8 mouse cellular contexts compared by ENCODE assay signal in the genomic region with DNA sequence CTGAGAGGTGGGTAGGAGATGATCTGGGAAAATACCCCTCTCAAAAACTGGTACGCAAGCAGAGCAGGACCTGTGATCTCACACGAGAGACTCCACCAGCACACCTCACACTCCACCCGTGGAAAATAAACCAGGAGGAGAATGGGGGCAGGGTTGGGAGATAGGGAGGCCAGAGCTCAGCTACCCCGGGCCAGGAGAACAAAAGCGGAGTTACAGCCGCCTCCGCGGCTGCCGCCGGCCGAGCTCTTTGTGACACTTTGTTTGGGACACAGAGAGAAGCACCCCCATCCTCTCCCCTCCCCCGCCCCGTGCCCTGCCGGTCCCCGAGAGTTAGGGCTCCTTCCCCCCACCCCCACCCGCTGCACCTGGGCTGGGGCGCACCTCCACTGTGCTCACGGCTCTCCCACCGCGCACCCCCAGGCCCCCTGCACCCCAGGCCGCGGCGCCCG. TPM values are rescaled to one million over a fixed set of nuclear protein-coding genes. Genes with fewer than 3 reads are reported as not detected.
DNase-seq lines count a peak whose midpoint lies in the region; ATAC-seq and TF ChIP-seq lines count a peak whose summit lies in the region.

No protein-coding gene starts in this region.

- ATAC-seq in kidney, embryonic 14.5 days (ENCODE audit: low FRiP score, low TSS enrichment): peak; percentile 24
- ATAC-seq in forebrain, embryonic 12.5 days (ENCODE audit: low FRiP score): peak; percentile 20; the same call in 1 of the 2 replicates
- ATAC-seq in intestine, embryonic 15.5 days: peak; percentile 5; the same call in 1 of the 2 replicates
- ATAC-seq in midbrain, embryonic 11.5 days (ENCODE audit: low FRiP score): peak; percentile 9

- H3K4me3 ChIP-seq in kidney, embryonic 14.5 days (ENCODE audit: low read length): peak overlapping the region; percentile 71
- peak overlapping the region; percentile 26 for H3K4me3 ChIP-seq in bone marrow, adult 2 months (replicated peaks; ENCODE audit: control insufficient read depth, low read depth, low read length)
- H3K4me3 ChIP-seq in forebrain, embryonic 12.5 days (replicated peaks): peak overlapping the region; percentile 76
- H3K4me3 ChIP-seq in intestine, embryonic 15.5 days (replicated peaks): peak overlapping the region; percentile 69
- H3K4me3 ChIP-seq in midbrain, embryonic 11.5 days (ENCODE audit: low read depth, low read length): peak overlapping the region; percentile 80

- peak overlapping the region; percentile 52 for H3K4me2 ChIP-seq in kidney, embryonic 14.5 days (replicated peaks; ENCODE audit: low read depth, low read length)
- H3K4me2 ChIP-seq in forebrain, embryonic 12.5 days: peak overlapping the region; percentile 83
- peak overlapping the region; percentile 74 for H3K4me2 ChIP-seq in intestine, embryonic 15.5 days (replicated peaks)
- peak overlapping the region; percentile 85 for H3K4me2 ChIP-seq in midbrain, embryonic 11.5 days

- WGBS in kidney, embryonic 14.5 days: 2% methylated on average over 14 of the region's 24 CpGs
- 9% methylated on average over 21 of the region's 24 CpGs for WGBS in bone marrow, adult 2 months
- WGBS in forebrain, embryonic 12.5 days: 2% methylated on average over 22 of the region's 24 CpGs
- WGBS in intestine, embryonic 15.5 days: 2% methylated on average over 21 of the region's 24 CpGs
- WGBS in midbrain, embryonic 11.5 days: 2% methylated on average over 15 of the region's 24 CpGs

- no peaks in the 10 kb centered on the region for H3K27me3 ChIP-seq in kidney, embryonic 14.5 days (ENCODE audit: control insufficient read depth, insufficient read depth, low read length)
- H3K27me3 ChIP-seq in forebrain, embryonic 12.5 days: no peaks in the 10 kb centered on the region
- H3K27me3 ChIP-seq in intestine, embryonic 15.5 days (replicated peaks): no peaks in the 10 kb centered on the region
- H3K27me3 ChIP-seq in midbrain, embryonic 11.5 days (ENCODE audit: control insufficient read depth, insufficient read depth, low read length): no peaks in the 10 kb centered on the region

- H3K9me3 ChIP-seq in kidney, embryonic 14.5 days (ENCODE audit: control insufficient read depth, low read length): no peaks in the 10 kb centered on the region
- H3K9me3 ChIP-seq in forebrain, embryonic 12.5 days: no peaks in the 10 kb centered on the region
- H3K9me3 ChIP-seq in intestine, embryonic 15.5 days: no peaks in the 10 kb centered on the region
- H3K9me3 ChIP-seq in midbrain, embryonic 11.5 days (ENCODE audit: control insufficient read depth, low read length): no peaks in the 10 kb centered on the region

- H3K9ac ChIP-seq in kidney, embryonic 14.5 days (ENCODE audit: low read depth, low read length): peak overlapping the region; percentile 93
- H3K9ac ChIP-seq in forebrain, embryonic 12.5 days: peak overlapping the region; percentile 98
- H3K9ac ChIP-seq in intestine, embryonic 15.5 days: peak overlapping the region; percentile 75
- peak overlapping the region; percentile 98 for H3K9ac ChIP-seq in midbrain, embryonic 11.5 days (ENCODE audit: low read length)

- H3K36me3 ChIP-seq in kidney, embryonic 14.5 days (ENCODE audit: control insufficient read depth, insufficient read depth, low read length): peaks cover 7% of the 10 kb centered on the region; the same call in 1 of the 2 replicates
- peaks cover 6% of the 10 kb centered on the region for H3K36me3 ChIP-seq in forebrain, embryonic 12.5 days (replicated peaks)
- peaks cover 6% of the 10 kb centered on the region; the same call in 1 of the 2 replicates for H3K36me3 ChIP-seq in intestine, embryonic 15.5 days
- H3K36me3 ChIP-seq in midbrain, embryonic 11.5 days (ENCODE audit: control insufficient read depth, insufficient read depth, low read length): peaks cover 4% of the 10 kb centered on the region

- H3K4me1 ChIP-seq in kidney, embryonic 14.5 days (ENCODE audit: control insufficient read depth, insufficient read depth, low read length): peaks cover 67% of the 10 kb centered on the region
- H3K4me1 ChIP-seq in bone marrow, adult 2 months (ENCODE audit: control insufficient read depth, insufficient read depth, low read length): no peaks in the 10 kb centered on the region; the same call in 1 of the 2 replicates
- H3K4me1 ChIP-seq in forebrain, embryonic 12.5 days: peaks cover 79% of the 10 kb centered on the region
- H3K4me1 ChIP-seq in intestine, embryonic 15.5 days (replicated peaks): peaks cover 40% of the 10 kb centered on the region
- H3K4me1 ChIP-seq in midbrain, embryonic 11.5 days (ENCODE audit: control insufficient read depth, insufficient read depth, low read length): peaks cover 55% of the 10 kb centered on the region

- peak overlapping the region; percentile 94 for H3K27ac ChIP-seq in kidney, embryonic 14.5 days (ENCODE audit: low read depth, low read length)
- H3K27ac ChIP-seq in bone marrow, adult 2 months (ENCODE audit: control insufficient read depth, insufficient read depth, low read depth, low read length, poor library complexity): no peak overlapping the region
- peak overlapping the region; percentile 99 for H3K27ac ChIP-seq in forebrain, embryonic 12.5 days
- peak overlapping the region; percentile 93 for H3K27ac ChIP-seq in intestine, embryonic 15.5 days
- H3K27ac ChIP-seq in midbrain, embryonic 11.5 days (ENCODE audit: low read depth, low read length): peak overlapping the region; percentile 100

- DNase-seq in kidney, adult 8-10 months: no peak
- peak; percentile 96 for DNase-seq in midbrain, embryonic 11.5 days (ENCODE audit: low spot score, missing footprints)
- peak; percentile 86 to 90 for DNase-seq in thymus, postnatal 10 days (ENCODE audit: low spot score in 2 of 2)
- DNase-seq in frontal cortex, adult 2 months (ENCODE audit: extremely low spot score in 1 of 2, low spot score in 1 of 2): no peak

- no peak for TF ChIP-seq CTCF in bone marrow, adult 2 months (IDR thresholded peaks at IDR 0.05; ENCODE audit: control insufficient read depth, insufficient read depth, low read length)

- TF ChIP-seq POLR2A in bone marrow, adult 2 months (IDR thresholded peaks at IDR 0.05; ENCODE audit: borderline replicate concordance, control insufficient read depth, low read depth, low read length): no peak

RNA-seq across cellular contexts. Expression of gene Tmem253, which starts 1.7 kb away (rescaled TPM):
- polyA plus RNA-seq in kidney, embryonic 14.5 days (2014; fragmentation: Nextera tagmentation; extraction: Ambion mirVana): 0.57 and 1.1 TPM in 2 replicates
- polyA plus RNA-seq in bone marrow, adult 2 months (2011; ENCODE audit: insufficient read depth, insufficient read length, low replicate concordance, missing spikeins): not detected in 2 replicates
- 1.1 TPM in 2 replicates for polyA plus RNA-seq in forebrain, embryonic 12.5 days (2016; fragmentation: Nextera tagmentation; extraction: Ambion mirVana)
- polyA plus RNA-seq in intestine, embryonic 15.5 days (2015; fragmentation: Nextera tagmentation; extraction: Ambion mirVana): 50.1 and 60.0 TPM in 2 replicates
- 1.0 and 1.5 TPM in 2 replicates for polyA plus RNA-seq in midbrain, embryonic 11.5 days (2014; fragmentation: Nextera tagmentation; extraction: Ambion mirVana)
- polyA plus RNA-seq in frontal cortex, adult 2 months (2012; rRNA removed): 0.60 and 0.90 TPM in 2 replicates

RNA-seq across cellular contexts. Expression of gene Zfp219, which starts 6.7 kb away (rescaled TPM):
- polyA plus RNA-seq in kidney, embryonic 14.5 days (2014; fragmentation: Nextera tagmentation; extraction: Ambion mirVana): 44.5 and 45.5 TPM in 2 replicates
- polyA plus RNA-seq in bone marrow, adult 2 months (2011; ENCODE audit: insufficient read depth, insufficient read length, low replicate concordance, missing spikeins): 16.1 and 25.9 TPM in 2 replicates
- 97.1 and 101 TPM in 2 replicates for polyA plus RNA-seq in forebrain, embryonic 12.5 days (2016; fragmentation: Nextera tagmentation; extraction: Ambion mirVana)
- 29.7 and 29.8 TPM in 2 replicates for polyA plus RNA-seq in intestine, embryonic 15.5 days (2015; fragmentation: Nextera tagmentation; extraction: Ambion mirVana)
- polyA plus RNA-seq in midbrain, embryonic 11.5 days (2014; fragmentation: Nextera tagmentation; extraction: Ambion mirVana): 91.9 and 110 TPM in 2 replicates
- polyA plus RNA-seq in frontal cortex, adult 2 months (2012; rRNA removed): 73.4 and 77.7 TPM in 2 replicates

RNA-seq across cellular contexts. Expression of gene Olfr221, which starts 28.5 kb away (rescaled TPM):
- not detected in 2 replicates for polyA plus RNA-seq in kidney, embryonic 14.5 days (2014; fragmentation: Nextera tagmentation; extraction: Ambion mirVana)
- polyA plus RNA-seq in bone marrow, adult 2 months (2011; ENCODE audit: insufficient read depth, insufficient read length, low replicate concordance, missing spikeins): not detected in 2 replicates
- not detected in 2 replicates for polyA plus RNA-seq in forebrain, embryonic 12.5 days (2016; fragmentation: Nextera tagmentation; extraction: Ambion mirVana)
- polyA plus RNA-seq in intestine, embryonic 15.5 days (2015; fragmentation: Nextera tagmentation; extraction: Ambion mirVana): not detected in 2 replicates
- polyA plus RNA-seq in midbrain, embryonic 11.5 days (2014; fragmentation: Nextera tagmentation; extraction: Ambion mirVana): not detected in 2 replicates
- polyA plus RNA-seq in frontal cortex, adult 2 months (2012; rRNA removed): 0.08 and 0.15 TPM in 2 replicates

RNA-seq across cellular contexts. Expression of gene Arhgef40, which starts 29.3 kb away (rescaled TPM):
- polyA plus RNA-seq in kidney, embryonic 14.5 days (2014; fragmentation: Nextera tagmentation; extraction: Ambion mirVana): 72.4 and 74.9 TPM in 2 replicates
- polyA plus RNA-seq in bone marrow, adult 2 months (2011; ENCODE audit: insufficient read depth, insufficient read length, low replicate concordance, missing spikeins): 21.3 and 23.7 TPM in 2 replicates
- polyA plus RNA-seq in forebrain, embryonic 12.5 days (2016; fragmentation: Nextera tagmentation; extraction: Ambion mirVana): 116 and 117 TPM in 2 replicates
- polyA plus RNA-seq in intestine, embryonic 15.5 days (2015; fragmentation: Nextera tagmentation; extraction: Ambion mirVana): 64.4 and 65.9 TPM in 2 replicates
- 50.4 and 52.8 TPM in 2 replicates for polyA plus RNA-seq in midbrain, embryonic 11.5 days (2014; fragmentation: Nextera tagmentation; extraction: Ambion mirVana)
- polyA plus RNA-seq in frontal cortex, adult 2 months (2012; rRNA removed): 39.7 and 44.0 TPM in 2 replicates

Comparison
In these comparisons a context has a peak if more than half of its experiments do, and no peak if none do; other contexts are left out.
1. H3K4me3 ChIP-seq: peak in every context shown above with its lines; median percentile 80 in midbrain, embryonic 11.5 days; 76 in forebrain, embryonic 12.5 days; 71 in kidney, embryonic 14.5 days; 69 in intestine, embryonic 15.5 days; 26 in bone marrow, adult 2 months.
2. DNase-seq: peak in midbrain, embryonic 11.5 days (single experiment) and thymus, postnatal 10 days (2 of 2); none in kidney, adult 8-10 months (0 of 2) and frontal cortex, adult 2 months (0 of 2).
3. RNA of gene Tmem253, which starts 1.7 kb away (polyA plus RNA-seq): 50.1 to 60.0 TPM in intestine, embryonic 15.5 days; 1.0 to 1.5 TPM in midbrain, embryonic 11.5 days, 1.1 TPM in forebrain, embryonic 12.5 days, 0.60 to 0.90 TPM in frontal cortex, adult 2 months, 0.57 to 1.1 TPM in kidney, embryonic 14.5 days and not detected in bone marrow, adult 2 months; every median in the first group is over 10 times any median in the second.
4. Peak in every context shown above with its lines, with median percentiles within 50 percentile points of each other: ATAC-seq, H3K4me2 ChIP-seq and H3K9ac ChIP-seq.